Mouse (Mus musculus) adrenal gland, adult (tissue): ENCODE measurements around the gene Kcnj9.

Experiments used
- DNase-seq, 2 experiments: peaks; one replicate each; pipeline ENCODE4 v3.0.0; 2022 to 2023; ENCODE audit warnings: low spot score in 1 of 2; ENCODE audit not compliant: inconsistent age in 2 of 2

Kcnj9 gene

GRCm38 (mm10) chr1:172335804-172336203, 6.7 kb upstream of the Kcnj9 start:
- DNase-seq, result no peak

GRCm38 (mm10) chr1:172333512-172333911, 4.4 kb upstream of the Kcnj9 start:
- DNase-seq, result no peak

- DNase-seq, result no peak
Measured at GRCm38 (mm10) chr1:172332925-172333324, 3.8 kb upstream of the Kcnj9 start.

GRCm38 (mm10) chr1:172331422-172331947, 2.4 kb upstream of the Kcnj9 start:
- no peak for DNase-seq

GRCm38 (mm10) chr1:172329616-172330015, 498 bp upstream of the Kcnj9 start:
- no peak for DNase-seq

- no peak for DNase-seq
Measured at GRCm38 (mm10) chr1:172328461-172328860, 657 bp downstream of the Kcnj9 start.

- no peak for DNase-seq
Measured at GRCm38 (mm10) chr1:172328041-172328440, 1.1 kb downstream of the Kcnj9 start.

GRCm38 (mm10) chr1:172327206-172328001, 1.7 kb downstream of the Kcnj9 start:
- no peak for DNase-seq

- DNase-seq, result no peak
Measured at GRCm38 (mm10) chr1:172326684-172327083, 2.4 kb downstream of the Kcnj9 start.

- peak; percentile 75 to 89 for DNase-seq
Measured at GRCm38 (mm10) chr1:172325680-172326535, 3.2 kb downstream of the Kcnj9 start.

GRCm38 (mm10) chr1:172324725-172325124, 4.4 kb downstream of the Kcnj9 start:
- peak; percentile 77 to 92 for DNase-seq

GRCm38 (mm10) chr1:172323801-172324359, 5.2 kb downstream of the Kcnj9 start:
- peak in 1 of 2 experiments; percentile 27 for DNase-seq

- DNase-seq, result no peak
Measured at GRCm38 (mm10) chr1:172323298-172323697, 5.8 kb downstream of the Kcnj9 start.

GRCm38 (mm10) chr1:172322725-172323124, 6.4 kb downstream of the Kcnj9 start:
- peak in 1 of 2 experiments; percentile 23 for DNase-seq

- no peak for DNase-seq
Measured at GRCm38 (mm10) chr1:172319921-172320411, 9.2 kb downstream of the Kcnj9 start.

- no peak for DNase-seq
Measured at GRCm38 (mm10) chr1:172319346-172319745, 9.8 kb downstream of the Kcnj9 start.

GRCm38 (mm10) chr1:172318424-172319035, 10.6 kb downstream of the Kcnj9 start:
- DNase-seq, result no peak

GRCm38 (mm10) chr1:172317946-172318345, 11.2 kb downstream of the Kcnj9 start:
- DNase-seq, result no peak

GRCm38 (mm10) chr1:172317431-172317830, 11.7 kb downstream of the Kcnj9 start:
- DNase-seq, result no peak

GRCm38 (mm10) chr1:172314911-172315310, 14.2 kb downstream of the Kcnj9 start:
- DNase-seq, result peak in 1 of 2 experiments; percentile 32
